Mouse (Mus musculus): ENCODE measurements at regions not wholly inside any gene's neighbourhood (a gene's known extent, or its start where the extent isn't known, plus 50 kb on each side); places are given as distances from the start of the nearest gene placed in this dataset.

DNA sequence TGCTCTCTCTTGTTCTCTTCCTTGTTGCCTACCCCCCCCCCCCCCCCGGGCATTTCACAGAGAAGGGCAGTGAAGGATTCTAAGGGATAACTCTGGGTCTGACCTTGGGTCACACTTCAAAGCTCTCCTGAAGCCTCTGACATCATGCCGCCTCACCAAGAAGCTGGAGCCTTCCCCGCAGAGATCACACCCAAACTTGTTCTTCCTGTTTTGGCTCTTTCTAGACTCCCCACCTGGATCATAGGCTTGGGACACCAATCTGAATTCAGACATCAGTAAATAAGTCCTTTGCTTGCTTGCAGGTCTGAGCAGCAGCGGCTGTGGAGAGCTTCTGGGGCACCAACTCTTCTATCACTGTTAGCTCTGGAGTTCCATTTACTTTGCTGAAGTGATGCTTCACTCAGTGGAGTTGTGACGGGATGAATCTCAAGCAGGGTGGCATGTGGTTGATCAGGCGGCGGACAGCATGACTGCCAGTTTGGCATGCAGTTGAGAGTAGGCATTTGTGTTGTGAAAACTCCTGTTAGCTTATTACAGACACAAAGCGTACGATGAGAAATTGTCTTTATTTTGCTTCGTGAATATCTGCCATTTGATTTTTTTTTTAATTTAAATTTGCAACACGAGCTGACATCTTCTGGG is 226.5 kb upstream of the Adgrl2 start:
- TF ChIP-seq CTCF (IDR thresholded peaks at IDR 0.05; ENCODE audit: low read depth, low read length), result no peak
- no peak for TF ChIP-seq POLR2A (IDR thresholded peaks at IDR 0.05; ENCODE audit: extremely low read depth, insufficient read depth, low read length)
